Mouse (Mus musculus) lung, adult 2 months (tissue): ENCODE results near the gene Vsig10l.

Experiments
- CTCF ChIP-seq: fragments of 200-500 bp; IDR thresholded peaks from 2 replicates; pipeline ENCODE4 v1.5.1; 2011; ENCODE audit warnings: mild to moderate bottlenecking, low read length, control low read depth; ENCODE audit not compliant: insufficient read depth
- POLR2A ChIP-seq: fragments of 200-500 bp; IDR thresholded peaks from 2 replicates; pipeline ENCODE4 v1.6.1; 2011; ENCODE audit warnings: low read depth, mild to moderate bottlenecking, control low read depth, low read length, borderline replicate concordance; ENCODE audit errors: extremely low read depth

- TF ChIP-seq POLR2A (no peak), CTCF (no peak)
Measured at GRCm38 (mm10) chr7:43454371-43454770, 8.6 kb upstream of the Vsig10l start.
